Mouse (Mus musculus) stomach, postnatal 0 days (tissue): ENCODE results near the gene Crtc3. TPM values are rescaled to one million over a fixed set of nuclear protein-coding genes. Genes with fewer than 3 reads are reported as not detected.

Experiments
- ATAC-seq: fragments of 200-750 bp; cut with Nextera tagmentation; 2 replicates; pipeline ENCODE4 v1.8.0; 2017; ENCODE audit not compliant: low FRiP score, low TSS enrichment
- DNase-seq: peaks from one replicate; pipeline ENCODE4 v3.0.0-alpha.2; 2016; ENCODE audit warnings: low spot score
- H3K27ac ChIP-seq: fragments of 300-500 bp; sonication (generic); replicated peaks from 2 replicates; pipeline ENCODE4 v1.5.1; 2014; ENCODE audit warnings: mild to moderate bottlenecking, control low read depth
- H3K27me3 ChIP-seq: fragments of 300-500 bp; sonication (generic); 2 replicates; pipeline ENCODE4 v1.6.1; 2014; ENCODE audit warnings: low read length; ENCODE audit not compliant: control insufficient read depth, insufficient read depth
- H3K36me3 ChIP-seq: fragments of 300-500 bp; sonication (generic); 2 replicates; pipeline ENCODE4 v1.6.1; 2014; ENCODE audit warnings: low read length, mixed read lengths; ENCODE audit not compliant: control insufficient read depth, insufficient read depth
- H3K4me1 ChIP-seq: fragments of 300-500 bp; sonication (generic); replicated peaks from 2 replicates; pipeline ENCODE4 v1.6.1; 2014; ENCODE audit warnings: antibody characterized with exemption; ENCODE audit not compliant: control insufficient read depth, insufficient read depth
- H3K4me2 ChIP-seq: fragments of 300-500 bp; sonication (generic); replicated peaks from 2 replicates; pipeline ENCODE4 v1.6.1; 2014; ENCODE audit warnings: low read depth, mild to moderate bottlenecking, control low read depth, moderate library complexity
- H3K4me3 ChIP-seq: fragments of 300-500 bp; sonication (generic); 2 replicates; pipeline ENCODE4 v1.5.1; 2014; ENCODE audit warnings: low read depth, low read length, control low read depth
- H3K9ac ChIP-seq: fragments of 300-500 bp; sonication (generic); 2 replicates; pipeline ENCODE4 v1.6.1; 2014; ENCODE audit warnings: mild to moderate bottlenecking, low read length, control low read depth, mixed read lengths
- H3K9me3 ChIP-seq: fragments of 300-500 bp; sonication (generic); 2 replicates; pipeline ENCODE4 v1.6.1; 2016; ENCODE audit warnings: low read length; ENCODE audit not compliant: control insufficient read depth
- CTCF ChIP-seq: IDR thresholded peaks from 2 replicates; pipeline ENCODE4 v1.5.1; 2016; ENCODE audit warnings: antibody characterized with exemption, low read depth, mild to moderate bottlenecking, moderate library complexity
- EP300 ChIP-seq: optimal IDR thresholded peaks from 2 replicates; pipeline ENCODE3; 2016; ENCODE audit warnings: antibody characterized with exemption
- WGBS: fragments of 180-500 bp; shearing (Covaris S2); extraction: QIAGEN DNeasy Blood & Tissue Kit; methylation state at CpG from one replicate; pipeline ENCODE4 v1.1.7; 2014; 5-methylcytosine and 5-hydroxymethylcytosine counted together
- polyA plus RNA-seq: library from polyadenylated mRNA; unstranded; fragments of >200 nt; fragmentation: Nextera tagmentation; extraction: Ambion mirVana; gene quantifications from 2 replicates; pipeline ENCODE4 v1.2.1, GENCODE M21; 2015

The Crtc3 gene
- polyA plus RNA-seq, 1 experiment from 2014 or later: 8.8 TPM

DNA sequence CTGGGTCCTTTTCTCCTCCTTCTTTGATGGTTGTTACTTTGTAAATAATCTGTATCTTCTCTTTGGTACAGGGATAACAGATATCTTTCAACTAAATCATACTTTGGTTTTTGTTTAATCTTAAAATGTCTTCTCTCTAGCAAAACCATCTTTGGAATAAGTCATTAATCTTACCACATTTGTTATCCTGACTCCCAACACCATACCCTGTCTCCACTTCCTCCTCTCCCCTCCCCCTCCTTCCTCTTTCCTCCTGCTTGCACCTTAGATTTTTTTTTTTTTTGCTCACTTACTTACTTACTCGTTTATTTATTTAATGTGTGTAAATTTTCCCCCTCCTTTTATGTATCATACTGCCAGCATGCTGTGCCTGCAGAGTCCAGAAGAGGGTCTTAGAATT is 7.7 kb upstream of the Crtc3 start:
- Histone ChIP-seq H3K27ac (no peak overlapping the region), H3K9me3 (no peaks in the 10 kb centered on the region), H3K36me3 (no peaks in the 10 kb centered on the region), H3K9ac (no peak overlapping the region), H3K4me2 (no peak overlapping the region), H3K27me3 (no peaks in the 10 kb centered on the region), H3K4me1 (no peaks in the 10 kb centered on the region), H3K4me3 (no peak overlapping the region)
- TF ChIP-seq CTCF: no peak
- TF ChIP-seq EP300: no peak
- no peak for DNase-seq
- ATAC-seq: no peak
- 40% methylated on average over 1 of the region's 1 CpGs for WGBS

DNA sequence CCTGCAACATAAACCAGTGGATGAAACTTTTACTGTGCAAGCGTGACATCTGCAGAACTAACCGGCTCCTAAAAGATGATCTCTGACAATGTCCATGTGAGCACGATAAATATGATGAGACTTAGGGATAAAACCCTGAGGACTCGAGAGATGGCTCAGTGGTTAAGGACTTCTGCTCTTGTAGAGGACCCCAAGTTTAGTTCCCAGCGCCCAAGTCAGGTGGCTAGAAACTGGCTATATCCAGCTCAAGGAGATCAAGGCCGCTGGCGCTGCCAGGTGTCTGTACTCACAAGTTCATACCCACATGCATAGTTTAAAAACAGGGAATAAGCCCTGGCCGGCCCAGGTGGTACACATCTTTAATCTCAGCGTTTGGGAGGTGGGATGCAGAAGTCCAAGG is 3.8 kb upstream of the Crtc3 start:
- H3K9ac ChIP-seq: no peak overlapping the region
- ATAC-seq: no peak
- H3K9me3 ChIP-seq: no peaks in the 10 kb centered on the region
- no peaks in the 10 kb centered on the region for H3K36me3 ChIP-seq
- H3K4me2 ChIP-seq: no peak overlapping the region
- H3K27me3 ChIP-seq: no peaks in the 10 kb centered on the region
- DNase-seq: no peak
- TF ChIP-seq CTCF (no peak), EP300 (no peak)
- no peak overlapping the region for H3K27ac ChIP-seq
- WGBS: 88% methylated on average over 9 of the region's 9 CpGs
- H3K4me1 ChIP-seq: no peaks in the 10 kb centered on the region
- no peak overlapping the region for H3K4me3 ChIP-seq

DNA sequence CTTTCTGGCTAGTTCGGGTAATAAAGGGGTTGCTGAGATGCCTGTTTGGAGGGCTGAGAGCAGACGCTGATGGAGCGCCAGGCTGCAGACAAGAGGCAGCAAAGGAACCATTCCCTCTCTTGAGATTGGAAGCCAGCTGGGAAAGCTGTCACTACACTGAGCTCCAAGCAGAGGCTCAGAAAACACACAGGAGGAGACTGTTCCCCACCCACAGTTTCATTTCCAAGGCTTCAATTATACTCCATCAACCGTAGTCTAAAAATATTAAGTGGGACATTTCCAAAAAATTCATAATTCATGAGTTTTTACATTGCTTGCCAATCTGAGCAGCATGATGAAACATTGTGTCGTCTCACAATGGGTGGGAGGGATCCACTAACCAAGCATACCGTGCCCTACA is 2.5 kb upstream of the Crtc3 start:
- no peaks in the 10 kb centered on the region for H3K4me1 ChIP-seq
- H3K4me3 ChIP-seq: no peak overlapping the region
- no peak for TF ChIP-seq CTCF
- no peak for TF ChIP-seq EP300
- H3K27ac ChIP-seq: no peak overlapping the region
- no peak overlapping the region for H3K4me2 ChIP-seq
- H3K9me3 ChIP-seq: no peaks in the 10 kb centered on the region
- ATAC-seq: no peak
- H3K36me3 ChIP-seq: no peaks in the 10 kb centered on the region
- no peaks in the 10 kb centered on the region for H3K27me3 ChIP-seq
- no peak overlapping the region for H3K9ac ChIP-seq
- 67% methylated on average over 6 of the region's 6 CpGs for WGBS
- DNase-seq: no peak

GRCm38 (mm10) chr7:80689221-80689591 is 529 bp upstream of the Crtc3 start:
- DNase-seq (no peak), ATAC-seq (0 out of 2 replicates have a peak, but pooled peaks have one; percentile 13)
- H3K4me3 ChIP-seq: peak overlapping the region; percentile 79
- H3K4me1 ChIP-seq: no peaks in the 10 kb centered on the region
- TF ChIP-seq CTCF: no peak
- no peak for TF ChIP-seq EP300
- 22% methylated on average over 10 of the region's 10 CpGs for WGBS
- peak overlapping the region; percentile 94 for H3K9ac ChIP-seq
- no peaks in the 10 kb centered on the region for H3K9me3 ChIP-seq
- H3K27me3 ChIP-seq: no peaks in the 10 kb centered on the region
- peak overlapping the region; percentile 96 for H3K27ac ChIP-seq
- H3K36me3 ChIP-seq: no peaks in the 10 kb centered on the region
- H3K4me2 ChIP-seq: peak overlapping the region; percentile 91

DNA sequence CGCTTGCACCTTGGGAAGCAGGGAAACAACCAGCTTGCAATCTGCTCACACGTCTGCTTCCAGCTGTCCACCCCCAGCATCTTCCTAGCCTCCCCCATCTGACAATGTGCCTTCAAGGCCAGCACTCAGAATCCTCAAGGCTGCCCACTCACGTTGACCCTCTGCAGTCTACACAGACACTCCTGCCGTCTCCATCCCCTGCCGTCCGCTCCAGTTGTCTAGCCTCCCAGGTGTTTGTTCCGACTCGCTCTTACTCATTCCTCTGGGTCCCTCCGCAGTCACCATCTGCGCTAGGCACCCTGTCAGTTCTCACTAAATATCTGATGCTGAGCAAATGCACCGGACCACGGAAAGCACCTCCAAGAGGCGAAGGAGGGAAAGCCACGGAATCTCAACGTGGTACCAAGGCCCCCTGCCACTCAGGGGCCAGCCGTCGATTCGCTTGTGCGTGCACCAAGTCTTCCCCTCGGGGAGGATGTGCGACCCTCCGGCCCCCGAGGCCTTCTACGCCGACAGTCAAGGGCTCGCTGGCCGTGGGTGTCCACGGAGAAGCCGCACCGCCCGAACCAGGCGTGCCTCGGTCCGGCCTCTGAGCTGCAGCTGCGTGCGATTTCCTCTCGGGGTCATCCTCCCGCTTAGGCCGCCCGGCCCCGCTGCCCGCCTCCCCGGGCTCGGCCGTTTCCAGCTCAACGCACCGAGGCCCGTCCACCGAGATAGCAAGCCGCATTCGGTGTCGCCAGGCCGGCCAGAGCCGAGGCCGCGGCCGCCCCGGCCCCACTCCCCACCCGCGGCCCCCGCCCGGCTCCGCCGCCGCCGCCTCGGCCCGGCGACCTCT is 739 bp downstream of the Crtc3 start:
- Histone ChIP-seq H3K4me2 (peak overlapping the region; percentile 91), H3K36me3 (no peaks in the 10 kb centered on the region), H3K9ac (peak overlapping the region; percentile 94), H3K9me3 (no peaks in the 10 kb centered on the region), H3K4me1 (no peaks in the 10 kb centered on the region), H3K4me3 (peak overlapping the region; percentile 79), H3K27ac (peak overlapping the region; percentile 96), H3K27me3 (no peaks in the 10 kb centered on the region)
- TF ChIP-seq EP300 (no peak), CTCF (peak; percentile 44)
- DNase-seq: peak; percentile 61
- ATAC-seq: peak; percentile 53
- 1% methylated on average over 52 of the region's 69 CpGs for WGBS

GRCm38 (mm10) chr7:80685639-80686038 is 3.0 kb downstream of the Crtc3 start:
- no peak overlapping the region for H3K27ac ChIP-seq

More at GRCm38 (mm10) chr7:80685639-80686038, 3.0 kb downstream of the Crtc3 start:
- no peak for DNase-seq
- WGBS: 78% methylated on average over 5 of the region's 5 CpGs
- H3K4me2 ChIP-seq: no peak overlapping the region
- H3K4me1 ChIP-seq: no peaks in the 10 kb centered on the region
- no peak overlapping the region for H3K9ac ChIP-seq
- TF ChIP-seq CTCF (no peak), EP300 (no peak)
- H3K27me3 ChIP-seq: no peaks in the 10 kb centered on the region
- no peak for ATAC-seq
- H3K36me3 ChIP-seq: no peaks in the 10 kb centered on the region
- H3K9me3 ChIP-seq: no peaks in the 10 kb centered on the region
- no peak overlapping the region for H3K4me3 ChIP-seq
